Mouse (Mus musculus) CD8-positive naive resting alpha-beta T cell, adult 57 days (primary cell): ENCODE results near the gene 2010003K11Rik. TPM values are rescaled to one million over a fixed set of nuclear protein-coding genes. Genes with fewer than 3 reads are reported as not detected.

Experiments
- total RNA-seq: library from RNA; stranded (reverse); gene quantifications from one replicate; pipeline ENCODE4 v1.2.4, GENCODE M21; 2023

2010003K11Rik gene
- total RNA-seq, result not detected

GRCm38 (mm10) chr19:4498062-4498933 is at the start of gene 2010003K11Rik:
2010003K11Rik (minus strand) TSS chr19:4498583.

GRCm38 (mm10) chr19:4509986-4510963 is 11.9 kb upstream of the 2010003K11Rik start, which contains the start of gene Pcx:
Pcx (plus strand) TSS chr19:4510472.

DNA sequence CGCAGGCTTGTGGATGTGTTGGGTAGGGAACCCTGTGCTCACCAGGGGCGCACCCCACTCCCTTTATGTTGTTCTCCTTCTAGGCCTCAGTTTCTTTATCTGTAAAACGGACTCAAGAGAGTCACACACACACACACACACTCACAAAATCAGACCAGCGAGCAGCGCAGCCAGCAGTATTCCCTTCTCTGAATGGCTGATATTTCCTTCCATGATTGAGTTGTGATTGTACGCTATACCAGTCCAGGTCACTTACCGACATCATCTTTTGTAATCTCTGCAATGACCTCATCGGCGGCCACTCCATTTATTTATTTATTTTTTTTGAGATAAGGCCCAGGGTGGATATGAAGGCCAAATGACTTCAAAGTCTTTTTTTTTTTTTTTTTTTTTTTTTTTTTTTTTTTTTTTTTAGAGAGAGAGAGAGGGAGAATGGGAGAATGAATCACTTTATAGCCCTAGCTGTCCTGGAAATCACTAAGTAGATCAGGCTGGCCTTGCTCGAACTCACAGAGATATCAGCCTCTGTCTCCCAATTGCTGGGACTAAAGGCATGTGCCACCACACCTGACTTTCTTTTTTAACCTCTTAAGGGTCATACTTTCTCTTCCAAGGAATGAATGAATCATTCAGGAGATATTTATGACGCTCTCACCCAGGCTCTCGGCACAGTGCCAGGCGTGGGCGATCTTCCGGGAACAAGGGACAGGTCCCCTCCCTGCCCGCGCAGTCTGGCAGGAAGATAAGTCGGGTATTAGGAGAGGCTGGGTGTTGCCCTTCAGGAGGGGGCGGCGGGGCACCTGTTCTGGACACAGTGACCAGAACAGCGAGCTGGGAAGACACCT is 20.8 kb downstream of the 2010003K11Rik start, which contains the start of gene Syt12:
Syt12 (minus strand) TSS at position 103 of the 845 bp plus-strand sequence.

Other genes with a start within 250 kb of the 2010003K11Rik start
- 13.6 TPM for gene Ssh3, start 229.4 kb downstream of the 2010003K11Rik start, total RNA-seq
- gene Ankrd13d, start 215.4 kb downstream of the 2010003K11Rik start, total RNA-seq, result 17.4 TPM
- 359 TPM for gene Grk2, start 192.4 kb downstream of the 2010003K11Rik start, total RNA-seq
- 152 TPM for gene Kdm2a, start 100.3 kb downstream of the 2010003K11Rik start, total RNA-seq
- gene Rhod, start 59.2 kb downstream of the 2010003K11Rik start, total RNA-seq, result 1.2 TPM
- gene Syt12, start 21.1 kb downstream of the 2010003K11Rik start, total RNA-seq, result not detected
- 2.2 TPM for gene Pcx, start 11.9 kb upstream of the 2010003K11Rik start, total RNA-seq
- 0.40 TPM for gene Lrfn4, start 117.1 kb upstream of the 2010003K11Rik start, total RNA-seq
- gene Rce1, start 127.1 kb upstream of the 2010003K11Rik start, total RNA-seq, result 47.9 TPM
- gene Gm960, start 200.1 kb upstream of the 2010003K11Rik start, total RNA-seq, result not detected
- gene Sptbn2, start 212.6 kb upstream of the 2010003K11Rik start, total RNA-seq, result not detected